Mouse (Mus musculus): Measurements from ENCODE around the gene Coq8a.
A peak's percentile ranks its signal among the peaks of the same experiment; 100 is the strongest.

The Coq8a gene

DNA sequence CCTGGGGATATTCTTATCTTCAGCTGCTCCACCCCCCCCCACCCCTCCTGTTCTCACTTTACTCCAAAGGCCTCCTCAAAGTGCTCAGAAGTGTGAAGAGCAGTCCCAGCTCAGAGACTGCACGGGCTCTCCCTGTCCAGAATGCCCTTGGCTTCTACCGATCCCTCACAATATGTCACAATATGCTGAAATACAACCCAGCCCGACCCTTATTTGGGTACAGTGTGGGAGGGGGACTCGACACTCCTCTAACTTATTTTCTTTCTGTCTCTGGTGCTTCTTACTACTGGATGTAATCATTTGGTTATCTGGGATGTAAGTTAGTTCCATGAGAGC is 281 bp upstream of the Coq8a start:
- no peak for DNase-seq (ENCODE audit: low read depth in 2 of 2, low spot score in 2 of 2)

DNA sequence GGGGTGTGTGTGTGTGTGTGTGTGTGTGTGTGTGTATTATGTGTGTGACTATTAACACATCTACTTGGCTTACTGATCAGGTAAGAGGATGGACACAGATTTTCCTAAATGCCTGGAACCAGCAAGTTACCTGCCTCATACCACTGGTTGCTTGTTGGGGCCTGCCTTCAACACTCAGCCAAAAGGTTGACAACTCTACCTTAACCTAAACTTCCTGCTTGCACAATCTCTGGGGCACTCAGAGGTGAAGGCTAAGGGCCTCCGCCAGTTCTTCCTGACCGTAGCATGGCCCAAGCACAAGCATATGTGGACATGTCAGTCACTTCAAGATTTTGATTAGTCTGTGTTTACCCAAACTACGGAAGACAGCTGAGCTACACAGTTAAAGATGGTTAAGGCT is 1.4 kb downstream of the Coq8a start:
- no peak for DNase-seq (ENCODE audit: low read depth in 2 of 2, low spot score in 2 of 2)

DNA sequence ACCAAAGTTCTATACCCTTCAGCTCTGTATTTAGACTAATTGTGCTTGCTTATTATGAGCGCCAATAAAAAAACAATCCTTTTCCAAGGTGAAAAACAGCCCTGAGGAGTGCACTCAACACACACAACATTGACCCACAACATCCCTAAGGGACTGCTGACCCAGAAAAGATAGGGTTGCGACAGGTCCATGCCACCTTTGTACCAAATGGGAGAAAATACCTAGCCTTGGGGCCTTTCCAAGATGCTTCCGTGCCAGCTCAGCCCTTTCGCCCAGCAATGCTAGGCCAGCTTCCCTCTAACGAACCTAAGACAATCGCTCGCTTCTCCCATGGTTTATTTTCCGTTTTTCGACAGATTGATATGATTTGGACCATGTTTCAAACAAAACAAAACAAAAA is 2.9 kb downstream of the Coq8a start:
- DNase-seq (ENCODE audit: low read depth in 2 of 2, low spot score in 2 of 2), result no peak

DNA sequence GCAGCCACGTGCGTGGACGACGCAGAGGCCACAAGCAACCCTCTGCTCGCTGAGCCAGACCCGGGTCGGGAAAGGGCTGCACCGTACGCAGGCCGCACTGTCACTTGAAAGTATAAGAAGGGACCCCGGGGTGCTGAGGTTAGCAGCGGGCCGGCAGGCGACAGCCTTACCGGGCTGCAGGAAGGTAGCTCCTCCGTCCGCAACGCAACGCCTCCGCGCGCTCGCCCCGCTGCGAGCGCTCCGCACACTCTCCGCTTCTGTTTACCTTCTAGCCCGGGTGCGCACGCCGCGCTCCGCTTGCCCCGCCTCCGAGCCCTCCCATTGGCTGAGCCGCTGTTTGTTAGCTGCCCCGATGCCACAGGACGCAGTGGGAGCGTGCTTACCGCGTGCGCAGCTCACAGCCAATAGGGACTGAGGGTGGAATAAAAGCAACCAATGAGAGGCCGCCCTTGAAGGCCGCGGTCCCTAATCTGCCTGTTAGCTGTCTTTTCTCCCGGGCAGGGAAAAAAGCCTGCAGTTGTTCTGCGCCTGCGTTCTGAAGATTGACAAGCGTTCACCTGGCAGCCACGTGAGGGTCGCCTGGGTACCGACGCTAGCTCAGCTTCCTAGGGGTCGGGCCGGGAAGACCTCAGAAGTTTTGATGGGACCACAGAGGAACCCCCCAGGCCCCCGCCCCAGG is 3.6 kb downstream of the Coq8a start:
- DNase-seq (ENCODE audit: low read depth in 2 of 2, low spot score in 2 of 2), result peak; percentile 97 to 98

DNA sequence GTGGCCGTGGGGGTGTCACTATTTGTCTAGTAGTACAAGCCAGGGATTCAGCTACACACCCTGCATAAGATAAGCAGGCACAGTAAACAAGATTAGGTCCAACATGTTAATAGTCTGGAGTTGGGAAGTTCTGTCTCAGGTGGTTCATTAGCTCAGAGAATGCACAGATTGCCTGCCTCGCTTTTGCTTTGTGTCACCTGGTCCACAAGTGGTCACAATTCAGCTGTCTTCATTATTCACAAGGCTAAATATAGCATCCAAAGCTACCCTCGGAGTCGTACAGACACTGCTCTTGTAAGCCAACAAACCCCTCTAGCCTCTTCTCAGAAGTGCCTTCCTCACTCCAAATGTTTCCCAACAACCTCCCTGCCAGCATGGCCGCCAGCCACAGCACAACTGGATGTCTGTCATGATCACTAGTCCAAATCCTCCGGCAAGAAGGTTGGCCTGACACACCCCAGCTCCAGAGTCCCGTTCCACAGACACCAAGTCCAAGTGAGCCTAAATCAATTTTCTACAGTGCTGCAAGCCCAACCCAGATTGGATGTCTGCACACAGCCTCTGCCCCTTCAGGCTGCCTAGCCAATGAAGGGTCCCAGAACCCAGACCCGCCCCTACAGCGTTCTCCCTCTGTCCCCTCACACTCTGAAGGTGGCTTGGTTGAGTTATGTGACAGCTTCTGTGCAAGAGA is 4.5 kb downstream of the Coq8a start:
- peak in 1 of 2 experiments; percentile 32 for DNase-seq (ENCODE audit: low read depth in 2 of 2, low spot score in 2 of 2)

DNA sequence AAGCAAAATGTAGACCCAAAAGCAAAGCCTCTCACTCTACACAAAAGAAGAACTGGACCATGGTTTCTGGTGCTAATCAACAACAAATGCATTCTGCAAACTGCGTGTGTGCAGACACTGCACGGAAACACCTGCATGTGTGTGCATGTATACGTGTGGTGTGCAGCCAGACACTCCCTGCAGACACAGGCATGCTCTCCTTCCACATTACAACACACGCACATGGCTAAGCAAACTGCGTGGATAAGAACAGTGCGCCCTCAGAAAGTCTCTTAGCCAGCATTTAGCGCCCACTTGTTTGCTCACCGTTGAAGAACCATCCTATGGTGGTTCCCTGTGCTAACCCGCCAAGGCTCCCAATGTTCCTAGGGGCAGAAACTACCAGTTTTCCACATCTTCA is 5.4 kb downstream of the Coq8a start:
- DNase-seq (ENCODE audit: low read depth in 2 of 2, low spot score in 2 of 2), result no peak

DNA sequence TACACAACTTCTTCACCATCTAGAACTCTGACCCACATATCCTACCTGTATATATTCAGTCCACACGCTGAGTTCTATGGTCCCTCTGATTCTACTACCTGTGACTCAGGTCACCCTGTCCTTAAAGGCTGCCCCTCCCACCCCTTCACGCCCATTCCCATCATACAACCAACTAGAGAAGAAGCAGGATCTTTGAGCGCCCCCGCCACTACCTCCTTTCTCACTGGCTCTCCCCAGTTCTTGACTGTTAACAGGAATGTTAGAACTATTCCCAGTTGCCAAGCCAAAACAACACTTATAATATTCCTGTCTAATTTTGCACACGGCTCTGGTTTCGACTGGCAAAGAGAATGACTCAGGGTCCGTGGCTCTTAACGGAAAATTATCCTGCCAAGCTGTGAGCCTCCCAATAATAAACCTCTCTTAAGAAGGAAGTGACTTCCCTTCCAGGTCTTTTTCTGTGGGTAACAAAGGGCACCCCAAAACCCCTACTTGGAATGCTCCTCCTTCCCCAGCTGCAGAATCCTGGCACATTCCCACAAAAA is 5.9 kb downstream of the Coq8a start:
- no peak for DNase-seq (ENCODE audit: low read depth in 2 of 2, low spot score in 2 of 2)

DNA sequence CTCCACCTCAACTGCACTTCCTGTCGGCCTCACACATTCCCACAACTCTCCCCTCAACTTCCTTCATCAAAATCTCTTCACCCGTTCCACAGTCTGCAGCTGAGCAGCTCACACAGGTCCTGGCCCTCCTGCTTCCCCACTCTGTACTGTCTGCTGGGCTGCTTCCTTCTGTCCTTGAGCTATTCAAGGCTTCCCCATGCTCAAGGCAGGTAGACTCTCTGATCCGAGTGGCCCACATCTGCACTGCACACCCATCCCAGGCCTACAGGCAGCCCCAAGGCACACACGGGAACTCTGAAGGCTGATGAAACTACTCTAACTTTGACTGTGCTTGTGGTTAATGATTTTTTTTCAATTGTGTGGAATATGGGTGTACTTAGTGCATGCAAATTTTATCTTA is 6.5 kb downstream of the Coq8a start:
- no peak for DNase-seq (ENCODE audit: low read depth in 2 of 2, low spot score in 2 of 2)

DNA sequence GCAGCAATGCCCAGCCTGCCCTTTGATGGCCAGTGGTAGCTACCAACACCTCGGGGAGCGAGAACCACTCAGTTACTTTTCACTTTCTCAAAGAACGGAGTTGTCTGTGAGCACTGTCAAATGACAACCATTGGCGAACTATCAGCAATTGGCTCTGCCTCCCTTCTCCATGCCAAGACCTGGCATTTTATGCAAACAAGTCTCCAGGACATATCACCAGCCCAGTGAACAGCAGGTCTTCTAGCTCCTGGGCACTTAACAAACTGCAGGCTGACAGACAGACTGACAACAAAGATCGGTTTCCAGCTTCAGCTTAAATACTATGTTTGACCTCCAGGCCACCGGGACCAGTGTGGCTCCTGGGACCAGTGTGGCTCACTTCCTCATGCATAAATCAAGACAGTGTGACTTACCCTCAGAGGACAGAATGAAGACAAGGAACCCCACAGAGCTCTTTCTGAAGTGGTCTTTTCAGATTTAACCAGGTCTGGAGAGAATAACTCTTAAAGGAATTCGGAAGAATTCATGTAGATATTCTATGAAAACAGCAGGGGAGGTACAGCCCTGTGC is 7.7 kb downstream of the Coq8a start:
- no peak for DNase-seq (ENCODE audit: low read depth in 2 of 2, low spot score in 2 of 2)

DNA sequence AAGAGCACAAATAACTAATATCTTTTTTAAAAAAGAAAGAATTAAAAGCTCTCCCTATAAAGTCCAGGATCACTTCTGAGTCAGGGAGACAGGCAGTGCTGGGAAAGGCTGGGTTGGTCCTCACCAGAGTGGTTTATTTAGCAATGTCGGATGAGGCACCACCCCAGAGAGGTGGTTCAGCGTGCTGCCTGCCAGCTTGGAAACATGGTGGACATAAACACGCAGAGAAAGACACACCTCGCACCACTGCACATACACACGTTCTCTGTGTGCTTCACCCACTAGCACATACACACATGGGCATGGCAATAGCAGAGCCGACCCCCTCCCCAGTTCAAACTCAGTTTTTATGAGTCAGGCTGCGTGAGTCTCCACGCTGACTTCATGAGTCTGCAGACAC is 8.3 kb downstream of the Coq8a start:
- DNase-seq (ENCODE audit: low read depth in 2 of 2, low spot score in 2 of 2), result no peak

DNA sequence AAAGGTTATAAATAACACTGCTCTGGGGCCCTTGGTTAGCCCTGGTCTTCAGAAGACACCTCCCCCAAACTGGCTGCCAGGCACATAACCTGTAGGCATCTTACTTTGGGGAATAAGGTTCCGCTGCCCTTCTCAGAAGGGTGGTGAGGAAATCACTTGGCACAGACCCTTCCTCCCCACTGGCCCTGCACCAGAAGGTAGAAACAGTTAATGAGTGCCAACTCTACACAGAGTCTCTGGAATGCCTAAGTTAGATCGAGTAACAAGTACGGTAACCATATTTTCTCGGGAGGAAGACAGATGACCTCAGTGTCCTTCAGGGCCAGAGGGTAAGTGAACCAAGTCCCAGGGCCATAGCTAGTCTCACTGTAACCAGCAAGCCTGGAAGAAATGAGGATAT is 10.5 kb downstream of the Coq8a start:
- no peak for DNase-seq (ENCODE audit: low read depth in 2 of 2, low spot score in 2 of 2)

DNA sequence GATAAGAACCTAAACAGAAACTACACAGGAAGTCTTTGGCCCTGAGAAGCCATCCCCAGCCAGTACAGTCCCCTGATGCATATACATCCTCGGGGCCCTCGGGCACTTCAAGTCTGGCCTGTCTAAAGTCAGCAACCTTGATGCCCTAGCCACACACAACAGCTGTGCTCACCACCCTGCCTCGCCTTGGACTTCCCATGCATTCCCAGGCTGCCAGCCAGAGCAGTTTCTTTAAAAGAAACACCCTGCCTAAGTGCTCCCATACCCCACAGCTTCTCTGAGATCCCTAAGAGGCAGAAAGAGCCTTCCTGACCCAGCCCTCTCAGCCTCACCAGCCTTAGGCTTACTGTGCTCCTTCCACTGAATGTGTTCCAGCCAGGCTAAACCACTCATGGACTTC is 13.0 kb downstream of the Coq8a start:
- no peak for DNase-seq (ENCODE audit: low read depth in 2 of 2, low spot score in 2 of 2)

DNA sequence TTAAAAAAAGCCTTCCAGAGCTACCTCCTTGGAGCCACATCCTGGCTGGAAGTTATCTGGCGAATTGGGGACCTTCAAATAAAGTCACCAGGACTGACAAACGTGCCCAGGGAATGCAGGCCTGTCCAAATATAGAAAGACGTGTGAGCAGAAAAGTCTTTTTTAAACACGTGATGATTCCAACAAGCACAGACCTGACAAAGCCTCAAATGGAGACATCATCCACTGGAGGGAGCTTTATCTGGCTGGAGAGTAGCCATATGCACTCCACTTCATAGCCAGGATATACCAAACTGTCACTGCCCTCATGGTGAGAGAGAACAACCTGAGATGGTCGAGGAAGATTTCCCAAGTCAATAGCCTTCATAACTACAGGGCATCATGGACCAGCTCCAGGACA is 13.5 kb downstream of the Coq8a start:
- DNase-seq (ENCODE audit: low read depth in 2 of 2, low spot score in 2 of 2), result no peak

DNA sequence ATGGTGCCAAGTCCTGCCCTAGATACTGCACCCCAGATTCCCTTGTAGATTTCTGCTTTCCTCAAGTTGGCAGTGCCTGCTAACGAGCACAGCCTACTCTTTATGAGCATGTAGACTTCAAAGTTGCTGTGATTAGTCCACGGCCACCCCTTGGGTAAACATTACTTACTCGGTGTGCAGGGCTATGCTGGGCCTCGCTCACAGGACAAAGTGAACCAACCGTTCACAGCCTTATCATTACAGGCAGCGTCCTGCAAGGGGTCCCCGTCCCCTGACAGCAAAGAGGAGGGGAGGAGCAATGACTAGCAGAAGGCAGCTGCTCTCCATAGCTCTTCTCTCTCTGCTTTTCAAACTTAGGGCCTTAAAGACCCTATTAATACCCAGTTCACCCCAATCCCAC is 14.6 kb downstream of the Coq8a start:
- DNase-seq (ENCODE audit: low read depth in 2 of 2, low spot score in 2 of 2), result no peak

DNA sequence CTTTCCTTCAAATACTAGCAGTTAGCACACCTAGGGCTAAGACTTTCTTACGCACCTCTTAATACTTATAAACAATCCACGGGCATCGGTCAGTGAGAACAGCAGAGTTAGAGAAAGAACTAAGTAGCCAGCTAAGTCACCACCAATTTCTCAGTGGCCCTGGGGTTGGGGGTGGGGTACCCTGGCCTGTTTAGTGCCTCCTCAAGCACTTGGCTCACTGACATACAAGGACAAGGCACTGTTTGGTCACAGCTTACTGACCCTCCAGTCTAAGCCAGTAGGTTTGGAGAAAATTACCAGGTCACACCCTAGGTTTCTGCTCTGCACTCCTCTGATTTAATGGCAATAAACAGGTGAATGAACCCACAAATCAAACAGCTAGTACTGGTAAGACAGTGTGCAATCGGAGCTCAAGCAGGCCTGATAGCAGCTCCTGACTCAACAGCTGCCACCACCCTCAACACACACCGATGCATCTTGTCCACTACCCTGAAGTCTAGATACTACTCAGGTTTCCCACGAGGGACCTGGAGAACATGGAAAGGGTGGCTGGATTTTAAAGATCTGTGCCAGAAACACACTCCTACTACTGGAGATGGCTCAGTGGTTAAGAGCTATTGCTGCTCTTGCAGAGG is 15.8 kb downstream of the Coq8a start:
- no peak for DNase-seq (ENCODE audit: low read depth in 2 of 2, low spot score in 2 of 2)

DNA sequence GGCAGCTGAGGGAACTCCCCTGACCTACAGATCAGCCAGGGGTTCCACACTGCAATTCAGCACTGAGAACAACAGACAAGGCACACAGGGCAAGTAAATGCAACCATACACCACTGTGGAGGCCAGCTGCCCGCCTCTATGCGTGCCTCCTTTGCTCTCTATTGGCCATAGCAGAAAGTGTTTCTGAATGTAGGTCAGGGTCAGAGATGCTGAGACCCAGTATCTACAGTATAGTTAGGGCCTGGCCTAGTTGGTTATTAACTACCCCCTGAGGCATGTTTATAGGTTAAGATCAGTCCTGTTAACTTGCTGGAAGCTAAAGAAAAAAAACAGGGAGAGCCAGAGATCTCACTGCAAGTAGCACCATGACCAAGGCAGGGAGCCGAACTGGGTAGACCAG is 16.7 kb downstream of the Coq8a start:
- DNase-seq (ENCODE audit: low read depth in 2 of 2, low spot score in 2 of 2), result no peak

DNA sequence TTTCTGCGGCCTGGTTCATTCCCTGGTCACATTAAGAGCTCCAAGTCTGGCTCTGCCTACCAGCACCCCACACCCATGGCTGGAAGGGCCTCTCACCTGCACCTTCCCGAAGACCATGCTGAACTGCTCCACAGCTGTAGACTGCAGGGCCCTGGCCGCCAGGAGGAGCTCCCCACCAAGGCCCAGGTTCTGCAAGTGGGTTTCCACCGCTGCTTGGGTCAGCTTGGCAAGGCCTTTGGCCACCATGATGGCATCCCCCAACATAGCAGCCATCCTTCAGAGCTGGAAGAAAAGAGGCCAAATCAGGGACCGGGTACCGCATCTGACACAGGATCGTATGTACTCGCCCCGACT is 17.5 kb downstream of the Coq8a start:
- DNase-seq (ENCODE audit: low read depth in 2 of 2, low spot score in 2 of 2), result no peak

DNA sequence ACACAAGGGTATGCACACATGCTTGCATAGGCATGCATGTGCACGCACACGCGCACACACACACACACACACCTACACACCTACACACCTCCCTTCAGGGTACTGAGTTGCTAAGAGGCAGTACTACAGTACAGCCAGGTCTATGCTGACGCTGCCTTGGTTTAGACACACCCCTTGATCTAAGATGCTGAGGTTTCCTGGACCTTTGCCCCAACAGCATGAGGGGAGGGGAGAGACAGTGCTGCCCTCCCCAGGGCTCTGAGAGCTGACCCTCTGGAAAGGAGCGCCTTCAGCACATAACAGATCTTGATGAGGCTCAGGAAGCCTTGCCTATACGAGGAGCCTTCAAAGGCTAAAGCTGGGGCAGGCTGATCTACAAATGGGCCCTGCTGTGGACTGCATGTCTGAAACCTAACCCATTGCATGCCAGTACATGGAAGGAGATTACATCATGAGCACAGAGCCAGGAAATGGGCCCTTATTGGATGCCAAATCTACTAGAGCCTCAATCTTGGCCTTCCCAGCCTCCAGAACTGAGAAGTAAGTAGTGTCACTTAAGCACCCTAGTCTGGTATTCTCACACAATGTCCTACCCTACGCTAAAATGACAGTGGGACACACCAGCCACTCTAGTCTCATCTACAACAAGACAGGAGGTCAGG is 18.0 kb downstream of the Coq8a start:
- no peak for DNase-seq (ENCODE audit: low read depth in 2 of 2, low spot score in 2 of 2)

DNA sequence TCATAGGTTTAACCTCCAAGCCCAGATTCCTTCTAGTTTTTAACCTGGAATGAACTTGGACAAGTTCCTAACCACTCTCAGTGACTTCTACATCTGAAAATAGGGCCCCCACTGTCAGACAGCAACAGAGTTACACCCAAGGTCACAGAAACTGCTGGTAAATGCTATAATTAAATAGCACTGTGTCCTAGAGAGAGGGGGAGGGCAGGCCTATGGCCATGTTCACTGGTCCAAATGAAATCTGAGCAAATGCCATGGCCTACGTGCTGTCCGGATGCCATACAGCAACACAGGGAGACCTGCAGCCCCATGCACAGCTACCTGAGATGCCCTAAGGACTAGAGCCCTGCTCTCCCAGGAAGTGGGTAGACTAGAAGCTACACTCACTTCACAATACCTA is 19.6 kb downstream of the Coq8a start:
- DNase-seq (ENCODE audit: low read depth in 2 of 2, low spot score in 2 of 2), result no peak

DNA sequence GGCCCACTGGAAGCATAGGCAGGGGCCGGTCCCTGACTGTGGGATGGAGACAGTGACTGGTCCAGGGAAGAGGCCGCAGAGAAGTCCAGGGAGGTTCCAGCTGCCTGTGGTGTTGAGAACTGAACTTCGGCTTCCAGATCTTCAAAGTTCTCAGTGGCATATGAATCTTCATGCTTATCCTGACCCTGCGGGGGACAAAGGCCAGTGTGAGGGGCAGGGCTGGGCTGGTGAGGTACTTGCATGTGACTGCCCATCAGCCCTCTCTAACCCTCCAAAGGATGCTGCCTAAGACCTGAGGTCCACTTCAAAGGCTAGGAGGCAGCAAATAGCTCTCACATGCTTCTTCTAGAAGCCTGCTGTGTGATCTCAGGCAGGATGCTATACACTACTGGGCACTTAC is 20.3 kb downstream of the Coq8a start:
- no peak for DNase-seq (ENCODE audit: low read depth in 2 of 2, low spot score in 2 of 2)

DNA sequence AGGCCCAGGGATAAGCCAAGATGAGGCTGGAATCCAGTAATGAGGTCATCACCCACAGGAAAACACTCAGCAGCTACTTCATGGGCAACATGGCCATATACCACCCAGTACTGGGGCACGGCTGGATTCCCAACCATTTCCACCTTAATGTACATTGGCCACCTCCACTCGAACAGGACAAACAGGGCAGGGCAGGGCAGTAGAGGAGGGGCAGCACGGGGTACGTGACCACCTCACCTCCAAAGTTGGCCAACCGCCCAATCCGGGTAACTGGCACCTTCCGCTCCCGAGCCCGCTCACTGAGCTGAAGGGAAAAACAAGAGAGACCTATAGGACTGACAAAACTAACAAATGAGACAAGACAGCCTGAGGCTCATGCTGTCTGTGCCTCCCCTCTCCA is 21.1 kb downstream of the Coq8a start:
- no peak for DNase-seq (ENCODE audit: low read depth in 2 of 2, low spot score in 2 of 2)

DNA sequence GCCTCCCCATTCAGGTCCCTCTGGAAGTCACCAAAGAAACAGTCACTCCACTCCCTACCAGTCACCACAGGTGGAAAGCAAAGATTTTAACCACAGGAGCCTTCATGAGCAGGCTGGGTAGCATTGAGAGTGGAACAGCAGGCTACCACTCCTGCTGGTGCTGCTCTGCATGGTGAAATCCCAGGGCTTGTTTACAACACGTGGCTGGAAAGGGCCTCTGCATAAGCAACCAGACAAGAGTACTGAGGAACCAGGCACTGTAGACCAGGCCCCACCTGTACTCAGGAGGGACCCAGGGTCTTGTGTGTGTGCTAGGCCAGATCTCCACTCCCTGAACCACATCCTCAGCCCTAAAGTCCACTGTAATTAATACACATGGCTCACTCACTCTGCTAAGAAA is 22.6 kb downstream of the Coq8a start:
- no peak for DNase-seq (ENCODE audit: low read depth in 2 of 2, low spot score in 2 of 2)

All from CD8-positive naive resting alpha-beta T cell, adult 2 months (primary cell).